Mouse (Mus musculus) ES-Bruce4 (cell line): ENCODE data around the gene Brd4.

Experiments used
- CTCF ChIP-seq: IDR thresholded peaks from one replicate; pipeline ENCODE4 v1.8.1; 2011; ENCODE audit warnings: low read depth, low read length
- POLR2A ChIP-seq: IDR thresholded peaks from one replicate; pipeline ENCODE4 v1.8.1; 2011; ENCODE audit warnings: low read length; ENCODE audit not compliant: insufficient read depth

DNA sequence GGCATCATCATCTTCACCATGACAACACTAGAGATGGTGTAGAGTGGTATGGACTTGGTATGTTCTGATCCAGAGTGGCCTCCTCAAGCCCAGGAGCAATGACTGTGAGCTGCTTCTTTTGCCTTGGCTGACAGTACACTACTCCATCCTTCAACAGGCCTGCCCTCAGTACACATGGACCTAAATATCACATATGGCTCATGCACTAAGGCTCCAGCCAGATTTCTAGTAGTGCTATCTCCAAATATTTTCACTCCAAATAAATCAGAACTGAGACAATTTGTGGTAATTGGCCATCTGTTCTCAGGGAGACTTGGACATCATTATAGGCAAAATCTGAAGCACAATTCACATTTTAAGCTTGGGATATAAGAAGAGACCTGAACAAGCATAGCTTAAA, 51.3 kb downstream of the Brd4 start:
- no peak for TF ChIP-seq POLR2A
- no peak for TF ChIP-seq CTCF
